Mouse (Mus musculus): ENCODE data around the gene Gm20696. TPM values are rescaled to one million over a fixed set of nuclear protein-coding genes. Genes with fewer than 3 reads are reported as not detected.

Gm20696 gene
- polyA plus RNA-seq, 1 experiment from 2014 or later: 3.0 TPM

DNA sequence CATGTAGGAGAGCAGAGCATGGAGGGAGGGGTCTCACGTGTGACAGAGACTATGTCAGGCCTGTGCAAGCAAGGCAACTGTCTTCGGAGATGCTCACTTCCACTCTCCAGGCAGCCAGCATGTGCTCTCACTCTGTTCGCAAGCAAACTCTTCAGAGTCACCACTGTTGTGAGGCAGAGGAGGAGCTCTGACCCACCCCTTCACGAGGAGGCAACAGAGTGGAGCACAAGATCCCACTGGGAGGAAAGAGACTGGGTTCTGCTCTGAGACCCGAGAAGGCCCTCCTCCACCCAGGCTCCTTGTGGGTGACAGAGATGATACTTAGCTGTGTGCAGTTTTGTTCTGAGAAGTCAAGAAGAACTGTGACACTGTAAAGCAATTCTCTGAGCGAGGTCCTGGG lies 392.4 kb downstream of the Gm20696 start:
- H3K9ac ChIP-seq: no peak overlapping the region
- peaks cover 14% of the 10 kb centered on the region; the same call in 1 of the 2 replicates for H3K4me1 ChIP-seq
- ATAC-seq: no peak
- no peaks in the 10 kb centered on the region for H3K9me3 ChIP-seq (replicated peaks)
- WGBS (ENCODE audit: insufficient replicate concordance): 65% methylated on average over 6 of the region's 6 CpGs
- H3K4me2 ChIP-seq: no peak overlapping the region
- no peak overlapping the region for H3K27ac ChIP-seq
- no peaks in the 10 kb centered on the region for H3K36me3 ChIP-seq
- H3K27me3 ChIP-seq (replicated peaks): no peaks in the 10 kb centered on the region
- H3K4me3 ChIP-seq: no peak overlapping the region

DNA sequence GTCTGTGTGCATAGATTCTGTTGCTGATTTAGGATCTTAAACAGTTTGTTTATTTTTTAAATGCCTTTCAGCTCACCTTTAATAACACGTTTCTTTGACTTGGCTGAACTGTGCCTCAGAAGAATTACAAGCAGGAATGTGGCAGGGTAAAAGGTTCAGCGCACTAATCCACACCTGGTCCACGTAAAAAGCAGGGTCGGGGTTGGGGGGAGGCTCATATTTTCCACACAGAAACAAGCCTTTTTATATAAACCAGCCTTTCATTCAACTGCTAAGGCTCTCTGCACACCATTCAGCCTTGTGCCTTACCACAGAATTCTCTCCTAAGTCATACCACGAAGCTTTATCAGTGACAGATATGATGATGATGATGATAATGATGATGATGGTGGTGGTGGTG lies 393.4 kb downstream of the Gm20696 start:
- H3K9ac ChIP-seq: no peak overlapping the region
- H3K9me3 ChIP-seq (replicated peaks): no peaks in the 10 kb centered on the region
- ATAC-seq: no peak
- H3K4me2 ChIP-seq: no peak overlapping the region
- H3K27ac ChIP-seq: no peak overlapping the region
- H3K36me3 ChIP-seq: no peaks in the 10 kb centered on the region
- H3K4me3 ChIP-seq: no peak overlapping the region
- peaks cover 14% of the 10 kb centered on the region; the same call in 1 of the 2 replicates for H3K4me1 ChIP-seq
- no peaks in the 10 kb centered on the region for H3K27me3 ChIP-seq (replicated peaks)
- 74% methylated on average over 5 of the region's 5 CpGs for WGBS (ENCODE audit: insufficient replicate concordance)

GRCm38 (mm10) chr6:99272174-99272573 lies 394.4 kb downstream of the Gm20696 start:
- Histone ChIP-seq H3K9ac (no peak overlapping the region), H3K27me3 (replicated peaks) (no peaks in the 10 kb centered on the region), H3K4me3 (no peak overlapping the region), H3K9me3 (replicated peaks) (no peaks in the 10 kb centered on the region), H3K36me3 (no peaks in the 10 kb centered on the region), H3K27ac (no peak overlapping the region), H3K4me2 (no peak overlapping the region), H3K4me1 (peaks cover 14% of the 10 kb centered on the region; the same call in 1 of the 2 replicates)
- 63% methylated on average over 3 of the region's 3 CpGs for WGBS (ENCODE audit: insufficient replicate concordance)
- ATAC-seq: no peak

DNA sequence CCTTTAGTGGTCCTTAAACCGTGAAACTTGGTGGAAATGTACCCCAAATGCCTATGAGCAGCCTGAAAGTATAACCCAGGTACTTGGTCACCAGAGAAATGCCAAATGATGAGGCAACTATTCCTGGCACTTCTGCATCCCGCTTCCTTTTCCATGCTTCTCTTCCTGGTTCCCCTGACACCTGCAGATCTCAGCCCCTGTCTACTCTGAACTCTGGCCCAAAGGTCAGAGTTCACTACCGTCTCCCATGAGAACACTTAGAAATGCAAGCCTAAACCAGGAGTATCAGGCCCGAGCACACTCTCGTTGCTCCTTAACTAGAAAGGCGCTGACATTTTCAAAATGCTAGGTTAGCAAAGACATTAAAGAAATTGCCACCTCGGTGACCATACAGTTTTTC lies 394.9 kb downstream of the Gm20696 start:
- H3K9me3 ChIP-seq (replicated peaks): no peaks in the 10 kb centered on the region
- H3K4me3 ChIP-seq: no peak overlapping the region
- WGBS (ENCODE audit: insufficient replicate concordance): 73% methylated on average over 7 of the region's 7 CpGs
- H3K27ac ChIP-seq: no peak overlapping the region
- ATAC-seq: no peak
- no peak overlapping the region for H3K9ac ChIP-seq
- no peak overlapping the region for H3K4me2 ChIP-seq
- peaks cover 15% of the 10 kb centered on the region; the same call in 1 of the 2 replicates for H3K4me1 ChIP-seq
- H3K27me3 ChIP-seq (replicated peaks): no peaks in the 10 kb centered on the region
- no peaks in the 10 kb centered on the region for H3K36me3 ChIP-seq

DNA sequence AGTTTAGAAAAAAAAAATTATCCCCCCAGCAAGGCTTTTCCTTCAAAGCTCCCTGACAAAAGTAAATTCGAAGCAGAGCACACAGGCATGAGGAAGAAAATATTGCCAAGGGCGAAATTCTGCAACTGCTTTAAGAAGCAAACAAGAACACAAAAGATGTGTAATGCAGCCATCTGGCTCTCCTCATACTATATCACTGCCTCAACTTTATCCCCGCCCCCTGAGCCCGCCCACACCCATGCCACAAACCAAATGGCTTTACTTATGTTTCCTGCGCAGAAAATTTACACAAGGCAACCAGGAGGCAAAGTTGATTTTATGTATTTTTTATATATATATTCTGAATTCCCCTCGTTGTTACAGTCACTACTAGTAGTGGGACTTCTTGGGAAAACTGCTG lies 396.7 kb downstream of the Gm20696 start:
- ATAC-seq: no peak
- Histone ChIP-seq H3K4me2 (no peak overlapping the region), H3K9ac (no peak overlapping the region), H3K27ac (no peak overlapping the region), H3K4me1 (peaks cover 32% of the 10 kb centered on the region), H3K9me3 (replicated peaks) (no peaks in the 10 kb centered on the region), H3K4me3 (no peak overlapping the region), H3K27me3 (replicated peaks) (no peaks in the 10 kb centered on the region), H3K36me3 (no peaks in the 10 kb centered on the region)
- WGBS (ENCODE audit: insufficient replicate concordance): 64% methylated on average over 6 of the region's 6 CpGs

GRCm38 (mm10) chr6:99268171-99269061 lies 398.2 kb downstream of the Gm20696 start:
- no peak overlapping the region for H3K27ac ChIP-seq
- no peaks in the 10 kb centered on the region for H3K27me3 ChIP-seq (replicated peaks)
- H3K9me3 ChIP-seq (replicated peaks): no peaks in the 10 kb centered on the region
- no peaks in the 10 kb centered on the region for H3K36me3 ChIP-seq
- WGBS (ENCODE audit: insufficient replicate concordance): 75% methylated on average over 20 of the region's 20 CpGs
- no peak overlapping the region for H3K4me2 ChIP-seq
- H3K4me3 ChIP-seq: no peak overlapping the region
- peaks cover 40% of the 10 kb centered on the region for H3K4me1 ChIP-seq
- H3K9ac ChIP-seq: no peak overlapping the region
- ATAC-seq: no peak

GRCm38 (mm10) chr6:99265945-99266656 lies 400.5 kb downstream of the Gm20696 start:
- H3K9ac ChIP-seq: peak overlapping the region; percentile 12; the same call in 1 of the 2 replicates
- 33% methylated on average over 13 of the region's 13 CpGs for WGBS (ENCODE audit: insufficient replicate concordance)
- peak overlapping the region; percentile 15; the same call in 1 of the 2 replicates for H3K4me3 ChIP-seq
- no peak for ATAC-seq
- H3K27me3 ChIP-seq (replicated peaks): no peaks in the 10 kb centered on the region
- H3K4me2 ChIP-seq: peak overlapping the region; percentile 37
- H3K4me1 ChIP-seq: peaks cover 41% of the 10 kb centered on the region
- H3K27ac ChIP-seq: peak overlapping the region; percentile 53
- H3K9me3 ChIP-seq (replicated peaks): no peaks in the 10 kb centered on the region
- H3K36me3 ChIP-seq: no peaks in the 10 kb centered on the region

- no peak for ATAC-seq
Measured at GRCm38 (mm10) chr6:99265173-99265572, 401.4 kb downstream of the Gm20696 start.

GRCm38 (mm10) chr6:99264192-99265093 lies 402.2 kb downstream of the Gm20696 start:
- H3K9me3 ChIP-seq (replicated peaks): no peaks in the 10 kb centered on the region
- H3K36me3 ChIP-seq: no peaks in the 10 kb centered on the region
- no peaks in the 10 kb centered on the region for H3K27me3 ChIP-seq (replicated peaks)
- no peak overlapping the region for H3K9ac ChIP-seq
- H3K4me3 ChIP-seq: no peak overlapping the region
- peak overlapping the region; percentile 22; the same call in 1 of the 2 replicates for H3K27ac ChIP-seq
- peak overlapping the region; percentile 15 for H3K4me2 ChIP-seq
- WGBS (ENCODE audit: insufficient replicate concordance): 24% methylated on average over 13 of the region's 13 CpGs
- H3K4me1 ChIP-seq: peaks cover 40% of the 10 kb centered on the region
- ATAC-seq: no peak

More at GRCm38 (mm10) chr6:99265173-99265572, 401.4 kb downstream of the Gm20696 start:
- H3K9ac ChIP-seq: no peak overlapping the region
- H3K4me1 ChIP-seq: peaks cover 40% of the 10 kb centered on the region
- H3K27ac ChIP-seq: no peak overlapping the region
- no peaks in the 10 kb centered on the region for H3K36me3 ChIP-seq
- H3K4me3 ChIP-seq: no peak overlapping the region
- H3K9me3 ChIP-seq (replicated peaks): no peaks in the 10 kb centered on the region
- H3K4me2 ChIP-seq: peak overlapping the region; percentile 37
- no peaks in the 10 kb centered on the region for H3K27me3 ChIP-seq (replicated peaks)
- WGBS (ENCODE audit: insufficient replicate concordance): 36% methylated on average over 4 of the region's 4 CpGs

DNA sequence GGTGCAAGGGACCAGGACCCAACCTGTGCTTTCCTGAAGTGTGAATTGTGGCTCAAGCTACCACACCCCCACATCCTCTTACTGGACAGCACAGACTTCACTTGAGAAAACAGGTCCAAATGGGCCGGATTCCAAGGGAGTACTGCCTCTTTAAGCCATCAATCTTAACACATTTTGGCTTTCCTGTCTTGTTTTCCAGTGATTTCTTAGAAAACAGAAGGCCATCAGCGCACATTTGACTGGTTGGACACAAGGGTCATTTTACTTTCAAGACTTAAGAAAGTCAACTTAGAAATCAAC lies 402.8 kb downstream of the Gm20696 start:
- Histone ChIP-seq H3K9ac (no peak overlapping the region), H3K4me2 (peak overlapping the region; percentile 15), H3K4me1 (peaks cover 40% of the 10 kb centered on the region), H3K27me3 (replicated peaks) (no peaks in the 10 kb centered on the region), H3K9me3 (replicated peaks) (no peaks in the 10 kb centered on the region), H3K27ac (peak overlapping the region; percentile 22; the same call in 1 of the 2 replicates), H3K4me3 (no peak overlapping the region), H3K36me3 (no peaks in the 10 kb centered on the region)
- no peak for ATAC-seq
- WGBS (ENCODE audit: insufficient replicate concordance): 17% methylated on average over 2 of the region's 2 CpGs

DNA sequence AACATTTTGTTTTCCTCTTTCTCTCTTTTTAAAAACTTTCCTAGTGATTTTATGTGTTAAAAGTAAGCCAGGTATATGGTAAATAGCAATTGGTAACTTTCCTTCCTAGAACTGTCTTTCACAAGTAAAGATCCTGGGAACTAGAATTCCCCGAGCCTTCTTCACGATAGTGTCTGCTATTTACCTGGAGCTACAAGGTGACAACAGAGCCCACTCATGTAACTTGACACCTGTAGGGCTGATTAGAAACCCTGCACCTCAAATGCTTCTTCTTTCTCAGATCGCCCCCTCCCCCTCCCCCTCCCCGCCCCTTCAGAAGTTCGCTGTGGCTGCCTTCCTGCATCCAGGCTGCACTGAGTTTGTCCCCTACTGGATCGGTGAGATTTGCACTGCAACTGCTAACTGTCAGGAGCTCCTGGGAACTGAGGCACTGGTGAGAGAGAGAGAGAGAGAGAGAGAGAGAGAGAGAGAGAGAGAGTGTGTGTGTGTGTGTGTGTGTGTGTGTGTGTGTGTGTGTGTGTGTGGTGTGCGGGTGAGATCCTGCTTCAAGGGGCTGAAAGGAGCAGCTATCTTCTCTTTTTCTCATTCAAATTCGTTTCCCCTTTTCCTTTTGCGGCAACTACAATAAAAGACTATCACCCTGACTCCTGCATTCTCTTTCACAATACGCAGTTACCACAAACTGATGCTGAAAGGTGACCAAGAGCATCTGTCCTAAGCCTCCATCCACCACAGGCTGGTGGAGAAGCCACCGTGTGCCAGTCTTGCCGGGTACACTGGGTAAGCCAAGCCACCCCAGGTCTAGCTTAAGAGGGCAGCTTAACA lies 403.3 kb downstream of the Gm20696 start:
- H3K9ac ChIP-seq: no peak overlapping the region
- no peak overlapping the region for H3K4me3 ChIP-seq
- no peaks in the 10 kb centered on the region for H3K9me3 ChIP-seq (replicated peaks)
- 14% methylated on average over 11 of the region's 12 CpGs for WGBS (ENCODE audit: insufficient replicate concordance)
- H3K4me2 ChIP-seq: peak overlapping the region; percentile 15
- no peak for ATAC-seq
- H3K36me3 ChIP-seq: no peaks in the 10 kb centered on the region
- H3K27me3 ChIP-seq (replicated peaks): no peaks in the 10 kb centered on the region
- H3K4me1 ChIP-seq: peaks cover 46% of the 10 kb centered on the region
- H3K27ac ChIP-seq: peak overlapping the region; percentile 22; the same call in 1 of the 2 replicates

Measured in liver, embryonic 12.5 days (tissue).